Mouse (Mus musculus): ENCODE measurements around the gene Hgd. TPM values are rescaled to one million over a fixed set of nuclear protein-coding genes. Genes with fewer than 3 reads are reported as not detected.
A peak's percentile ranks its signal among the peaks of the same experiment; 100 is the strongest.

Hgd gene
- polyA plus RNA-seq, 1 experiment from 2014 or later: 0.21 TPM

DNA sequence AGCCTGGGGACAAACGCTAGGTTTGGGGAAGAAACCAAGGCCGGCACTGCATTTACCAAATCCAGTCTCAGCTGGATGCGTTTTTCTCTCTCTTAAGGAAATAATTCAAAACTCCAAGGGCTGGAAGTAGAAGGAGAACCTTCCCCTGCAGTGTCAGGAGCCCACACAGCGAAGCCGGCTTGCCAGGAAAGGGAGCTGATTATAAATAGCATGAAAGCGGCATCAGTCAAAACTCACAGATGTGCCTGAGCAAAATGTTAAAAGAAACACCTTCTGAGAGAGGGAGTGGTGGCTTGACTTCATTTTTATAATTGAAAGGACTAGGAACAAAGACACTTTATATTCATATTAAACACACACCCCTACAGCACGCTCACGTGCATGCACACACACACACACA lies 30.4 kb downstream of the Hgd start:
- Histone ChIP-seq H3K9me3 (replicated peaks) (no peaks in the 10 kb centered on the region), H3K27me3 (no peaks in the 10 kb centered on the region), H3K27ac (no peak overlapping the region), H3K9ac (no peak overlapping the region), H3K4me2 (no peak overlapping the region), H3K4me3 (no peak overlapping the region), H3K36me3 (no peaks in the 10 kb centered on the region), H3K4me1 (replicated peaks) (0 out of 2 replicates have a peak, but pooled peaks cover 2% of the 10 kb centered on the region)
- ATAC-seq (replicated peaks; ENCODE audit: insufficient number of reproducible peaks, insufficient read depth, low FRiP score, low read depth): no peak
- 65% methylated on average over 8 of the region's 8 CpGs for WGBS

GRCm38 (mm10) chr16:37611072-37611471 lies 31.1 kb downstream of the Hgd start:
- Histone ChIP-seq H3K4me3 (no peak overlapping the region), H3K27me3 (no peaks in the 10 kb centered on the region), H3K4me1 (replicated peaks) (0 out of 2 replicates have a peak, but pooled peaks cover 2% of the 10 kb centered on the region), H3K36me3 (no peaks in the 10 kb centered on the region), H3K4me2 (no peak overlapping the region), H3K9ac (no peak overlapping the region), H3K9me3 (replicated peaks) (no peaks in the 10 kb centered on the region), H3K27ac (no peak overlapping the region)
- ATAC-seq (replicated peaks; ENCODE audit: insufficient number of reproducible peaks, insufficient read depth, low FRiP score, low read depth): no peak
- 72% methylated on average over 7 of the region's 7 CpGs for WGBS

DNA sequence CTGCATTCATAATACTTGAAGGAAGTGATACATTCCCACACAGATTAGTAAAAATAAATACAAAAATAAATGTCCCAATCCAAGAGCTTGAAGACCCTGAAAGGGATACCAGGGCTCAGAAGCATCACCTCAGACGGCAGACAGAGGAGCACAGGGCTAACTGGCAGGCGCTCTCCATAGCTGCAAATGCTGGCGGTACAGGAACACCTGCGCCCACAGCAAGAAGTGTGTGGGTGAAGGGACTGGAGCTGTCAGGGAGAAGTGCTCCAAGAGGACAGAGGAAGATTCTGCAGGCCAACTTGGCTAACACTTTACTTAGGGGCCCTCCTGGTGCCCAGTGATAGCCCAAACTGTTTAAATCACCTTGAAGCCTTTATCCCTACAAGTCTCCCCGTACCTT lies 32.1 kb downstream of the Hgd start:
- Histone ChIP-seq H3K9ac (no peak overlapping the region), H3K27me3 (no peaks in the 10 kb centered on the region), H3K4me3 (no peak overlapping the region), H3K4me2 (no peak overlapping the region), H3K9me3 (replicated peaks) (no peaks in the 10 kb centered on the region), H3K27ac (no peak overlapping the region), H3K36me3 (no peaks in the 10 kb centered on the region), H3K4me1 (replicated peaks) (0 out of 2 replicates have a peak, but pooled peaks cover 2% of the 10 kb centered on the region)
- no peak for ATAC-seq (replicated peaks; ENCODE audit: insufficient number of reproducible peaks, insufficient read depth, low FRiP score, low read depth)
- WGBS: 86% methylated on average over 5 of the region's 5 CpGs

- H3K4me3 ChIP-seq: no peak overlapping the region
- H3K4me2 ChIP-seq: no peak overlapping the region
- H3K27me3 ChIP-seq: no peaks in the 10 kb centered on the region
- H3K9me3 ChIP-seq (replicated peaks): no peaks in the 10 kb centered on the region
- 89% methylated on average over 9 of the region's 9 CpGs for WGBS
- H3K4me1 ChIP-seq (replicated peaks): peaks cover 10% of the 10 kb centered on the region
- H3K27ac ChIP-seq: no peak overlapping the region
- H3K9ac ChIP-seq: no peak overlapping the region
- H3K36me3 ChIP-seq: no peaks in the 10 kb centered on the region
- ATAC-seq (replicated peaks; ENCODE audit: insufficient number of reproducible peaks, insufficient read depth, low FRiP score, low read depth): no peak
These were observed 34.6 kb downstream of the Hgd start for GRCm38 (mm10) chr16:37614540-37614939.

DNA sequence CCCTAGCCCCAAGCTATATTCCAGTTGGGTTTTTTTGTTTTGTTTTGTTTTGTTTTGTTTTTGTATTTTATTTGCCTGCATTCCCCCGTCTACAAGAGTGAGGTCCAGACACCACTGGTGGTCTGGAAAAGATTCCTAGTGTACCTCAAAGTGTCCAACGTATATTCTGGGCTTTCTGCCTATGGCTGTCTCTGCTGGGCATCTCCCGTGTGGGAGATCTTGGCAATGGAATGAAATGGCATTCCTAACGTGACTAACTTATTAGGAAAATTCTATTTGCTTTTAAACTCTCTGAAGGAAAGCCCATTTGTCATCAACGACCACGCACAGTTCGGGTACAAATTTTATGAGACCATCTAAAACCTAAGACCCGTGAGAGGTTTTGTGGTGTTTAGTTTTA lies 35.5 kb downstream of the Hgd start:
- H3K9ac ChIP-seq: no peak overlapping the region
- peaks cover 8% of the 10 kb centered on the region for H3K4me1 ChIP-seq (replicated peaks)
- no peak overlapping the region for H3K27ac ChIP-seq
- H3K4me3 ChIP-seq: no peak overlapping the region
- no peak for ATAC-seq (replicated peaks; ENCODE audit: insufficient number of reproducible peaks, insufficient read depth, low FRiP score, low read depth)
- H3K9me3 ChIP-seq (replicated peaks): no peaks in the 10 kb centered on the region
- no peaks in the 10 kb centered on the region for H3K36me3 ChIP-seq
- no peaks in the 10 kb centered on the region for H3K27me3 ChIP-seq
- H3K4me2 ChIP-seq: no peak overlapping the region
- 64% methylated on average over 8 of the region's 8 CpGs for WGBS

GRCm38 (mm10) chr16:37616104-37616503 lies 36.2 kb downstream of the Hgd start:
- Histone ChIP-seq H3K27ac (no peak overlapping the region), H3K9ac (no peak overlapping the region), H3K4me2 (no peak overlapping the region), H3K9me3 (replicated peaks) (no peaks in the 10 kb centered on the region), H3K4me3 (no peak overlapping the region), H3K4me1 (replicated peaks) (peaks cover 12% of the 10 kb centered on the region), H3K27me3 (no peaks in the 10 kb centered on the region), H3K36me3 (no peaks in the 10 kb centered on the region)
- no peak for ATAC-seq (replicated peaks; ENCODE audit: insufficient number of reproducible peaks, insufficient read depth, low FRiP score, low read depth)
- WGBS: 67% methylated on average over 8 of the region's 8 CpGs

DNA sequence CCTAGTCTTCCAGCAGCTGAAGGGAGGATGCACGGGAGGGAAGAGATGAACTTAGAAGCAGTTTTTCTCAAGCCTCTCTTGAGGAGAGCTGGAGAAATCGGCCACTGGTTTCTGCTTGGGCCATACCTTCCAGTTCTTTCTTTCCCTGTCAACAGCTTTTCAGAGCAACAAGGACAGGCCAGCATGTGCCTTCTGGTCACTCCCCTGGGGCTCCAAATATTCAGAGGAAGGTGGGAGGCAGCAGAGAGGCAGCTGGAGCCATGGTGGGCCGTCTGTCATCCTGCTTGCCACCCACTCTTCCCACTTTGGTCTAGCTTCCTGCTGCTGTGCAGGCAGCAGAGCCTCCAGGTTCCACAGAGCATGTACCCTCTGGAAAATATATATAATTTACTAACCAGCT lies 37.7 kb downstream of the Hgd start:
- Histone ChIP-seq H3K27me3 (no peaks in the 10 kb centered on the region), H3K9ac (no peak overlapping the region), H3K36me3 (no peaks in the 10 kb centered on the region), H3K9me3 (replicated peaks) (no peaks in the 10 kb centered on the region), H3K27ac (0 out of 2 replicates have a peak overlapping the region, but pooled peaks have one; percentile 6), H3K4me2 (no peak overlapping the region), H3K4me1 (replicated peaks) (peaks cover 12% of the 10 kb centered on the region), H3K4me3 (no peak overlapping the region)
- 12% methylated on average over 3 of the region's 3 CpGs for WGBS
- no peak for ATAC-seq (replicated peaks; ENCODE audit: insufficient number of reproducible peaks, insufficient read depth, low FRiP score, low read depth)

DNA sequence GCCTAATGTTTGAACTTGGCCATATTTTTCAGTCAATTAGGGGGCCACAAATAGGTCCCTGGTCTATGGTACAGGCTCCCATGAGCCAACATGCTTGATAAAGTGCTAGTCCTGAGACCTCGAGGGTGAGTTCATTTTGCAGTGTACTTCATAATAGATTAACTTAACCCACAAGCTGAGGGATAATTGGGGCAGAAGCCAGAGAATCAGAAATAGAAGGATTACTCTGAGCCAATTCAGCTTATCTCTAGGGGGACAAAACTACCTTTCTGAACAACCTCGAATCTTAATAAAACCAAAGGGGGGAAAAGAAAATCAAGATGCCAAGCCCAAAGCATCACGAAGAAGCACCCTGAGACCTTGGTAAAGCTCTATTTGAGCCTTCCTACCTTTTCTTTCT lies 42.5 kb downstream of the Hgd start:
- Histone ChIP-seq H3K27me3 (no peaks in the 10 kb centered on the region), H3K9ac (no peak overlapping the region), H3K4me3 (no peak overlapping the region), H3K27ac (no peak overlapping the region), H3K9me3 (replicated peaks) (no peaks in the 10 kb centered on the region), H3K4me1 (replicated peaks) (peaks cover 9% of the 10 kb centered on the region), H3K4me2 (no peak overlapping the region), H3K36me3 (no peaks in the 10 kb centered on the region)
- 78% methylated on average over 3 of the region's 3 CpGs for WGBS
- no peak for ATAC-seq (replicated peaks; ENCODE audit: insufficient number of reproducible peaks, insufficient read depth, low FRiP score, low read depth)

GRCm38 (mm10) chr16:37622919-37623318 lies 43.0 kb downstream of the Hgd start:
- no peak overlapping the region for H3K4me3 ChIP-seq
- no peaks in the 10 kb centered on the region for H3K9me3 ChIP-seq (replicated peaks)
- no peaks in the 10 kb centered on the region for H3K27me3 ChIP-seq
- ATAC-seq (replicated peaks; ENCODE audit: insufficient number of reproducible peaks, insufficient read depth, low FRiP score, low read depth): no peak
- H3K27ac ChIP-seq: no peak overlapping the region
- no peak overlapping the region for H3K9ac ChIP-seq
- H3K4me2 ChIP-seq: no peak overlapping the region
- H3K36me3 ChIP-seq: no peaks in the 10 kb centered on the region
- H3K4me1 ChIP-seq (replicated peaks): 0 out of 2 replicates have a peak, but pooled peaks cover 4% of the 10 kb centered on the region
- WGBS: 60% methylated on average over 5 of the region's 5 CpGs

GRCm38 (mm10) chr16:37626388-37626949 lies 46.5 kb downstream of the Hgd start:
- Histone ChIP-seq H3K4me3 (no peak overlapping the region), H3K9me3 (replicated peaks) (no peaks in the 10 kb centered on the region), H3K4me1 (replicated peaks) (no peaks in the 10 kb centered on the region), H3K4me2 (no peak overlapping the region), H3K27ac (no peak overlapping the region), H3K27me3 (no peaks in the 10 kb centered on the region), H3K9ac (no peak overlapping the region), H3K36me3 (no peaks in the 10 kb centered on the region)
- no peak for ATAC-seq (replicated peaks; ENCODE audit: insufficient number of reproducible peaks, insufficient read depth, low FRiP score, low read depth)
- 61% methylated on average over 4 of the region's 4 CpGs for WGBS

DNA sequence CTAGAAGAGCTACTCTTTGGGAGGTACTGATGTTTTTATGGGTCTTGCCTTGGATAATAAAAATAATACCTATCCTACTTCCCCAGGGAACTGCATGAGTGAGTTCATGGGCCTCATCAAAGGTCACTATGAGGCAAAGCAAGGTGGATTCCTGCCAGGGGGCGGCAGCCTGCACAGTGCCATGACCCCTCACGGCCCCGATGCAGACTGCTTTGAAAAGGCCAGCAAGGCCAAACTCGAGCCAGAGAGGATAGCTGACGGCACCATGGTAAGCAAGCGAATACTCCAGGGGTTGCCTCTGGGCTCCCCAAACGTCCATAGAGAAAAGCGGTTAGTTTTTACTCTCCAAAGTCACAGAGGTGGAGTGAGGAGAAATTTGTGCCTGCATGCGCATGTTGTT lies 48.4 kb downstream of the Hgd start:
- Histone ChIP-seq H3K4me3 (no peak overlapping the region), H3K4me2 (no peak overlapping the region), H3K36me3 (no peaks in the 10 kb centered on the region), H3K4me1 (replicated peaks) (no peaks in the 10 kb centered on the region), H3K9me3 (replicated peaks) (no peaks in the 10 kb centered on the region), H3K27me3 (no peaks in the 10 kb centered on the region), H3K27ac (no peak overlapping the region), H3K9ac (no peak overlapping the region)
- no peak for ATAC-seq (replicated peaks; ENCODE audit: insufficient number of reproducible peaks, insufficient read depth, low FRiP score, low read depth)
- WGBS: 83% methylated on average over 9 of the region's 9 CpGs

DNA sequence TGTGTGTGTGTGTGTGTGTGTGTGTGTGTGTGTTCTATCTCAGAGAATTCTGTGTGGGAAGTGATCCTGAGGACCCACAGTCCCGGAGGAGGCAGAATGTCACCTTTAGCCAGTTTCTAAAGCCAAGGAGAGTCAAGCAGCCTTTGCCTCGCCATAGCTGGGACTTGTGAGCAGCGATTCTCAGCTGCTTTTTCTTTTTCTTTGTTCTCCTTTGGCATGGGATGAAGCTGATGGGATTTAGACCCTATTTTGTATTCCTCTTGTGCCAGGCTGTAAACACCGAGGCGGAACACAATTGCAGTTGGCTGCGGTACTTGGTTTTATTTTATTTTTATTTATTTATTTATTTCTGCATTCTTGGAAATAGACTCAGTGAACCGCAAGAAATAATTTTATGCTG lies 49.1 kb downstream of the Hgd start:
- no peak overlapping the region for H3K4me2 ChIP-seq
- no peaks in the 10 kb centered on the region for H3K9me3 ChIP-seq (replicated peaks)
- no peak overlapping the region for H3K9ac ChIP-seq
- H3K36me3 ChIP-seq: no peaks in the 10 kb centered on the region
- no peaks in the 10 kb centered on the region for H3K27me3 ChIP-seq
- H3K4me1 ChIP-seq (replicated peaks): no peaks in the 10 kb centered on the region
- WGBS: 93% methylated on average over 7 of the region's 7 CpGs
- H3K27ac ChIP-seq: no peak overlapping the region
- no peak overlapping the region for H3K4me3 ChIP-seq
- ATAC-seq (replicated peaks; ENCODE audit: insufficient number of reproducible peaks, insufficient read depth, low FRiP score, low read depth): no peak

Data from heart, embryonic 15.5 days (tissue).